Mouse (Mus musculus) CH12.LX (cell line): Measurements from ENCODE around the gene Jph2. TPM values are rescaled to one million over a fixed set of nuclear protein-coding genes. Genes with fewer than 3 reads are reported as not detected.

Experiments used
- DNase-seq: peaks from one replicate; pipeline ENCODE4 v3.0.0-alpha.2; 2013; ENCODE audit errors: extremely low read depth
- H3K27ac ChIP-seq: 2 replicates; pipeline ENCODE4 v1.5.1; 2012; ENCODE audit warnings: low read depth, mild to moderate bottlenecking, control low read depth, moderate library complexity; ENCODE audit not compliant: insufficient read depth
- H3K27me3 ChIP-seq: replicated peaks from 2 replicates; pipeline ENCODE3; 2012; ENCODE audit warnings: inconsistent platforms
- H3K36me3 ChIP-seq, 2 experiments: replicated peaks in 1 of 2; 2 replicates each; pipeline versions ENCODE3 to v1.6.1; 2012; ENCODE audit warnings: inconsistent platforms in 1 of 2, low read length in 1 of 2, mild to moderate bottlenecking in 1 of 2, mixed read lengths in 1 of 2, moderate library complexity in 1 of 2; ENCODE audit not compliant: control insufficient read depth in 1 of 2, insufficient read depth in 1 of 2
- H3K4me1 ChIP-seq, 2 experiments: 2 replicates each; pipeline ENCODE4 v1.6.1; 2012; ENCODE audit warnings: inconsistent platforms in 1 of 2, moderate library complexity in 1 of 2; ENCODE audit not compliant: insufficient read depth in 2 of 2, control insufficient read depth in 1 of 2
- H3K4me2 ChIP-seq: 2 replicates; pipeline ENCODE4 v1.6.1; 2012; ENCODE audit warnings: low read depth, mild to moderate bottlenecking, control low read depth; ENCODE audit not compliant: poor library complexity, insufficient read depth, severe bottlenecking
- H3K4me3 ChIP-seq, 3 experiments: fragments of 150-350 bp in 1 of 3; sonication (generic) in 1 of 3; replicated peaks in 1 of 3; 2 replicates each; pipeline versions ENCODE3 to v1.5.1; 2011 to 2012; ENCODE audit warnings: low read depth in 2 of 3, low read length in 2 of 3, mild to moderate bottlenecking in 2 of 3, moderate library complexity in 2 of 3, control low read depth in 1 of 3, improper control_type of control experiment in 1 of 3, inconsistent platforms in 1 of 3, mixed read lengths in 1 of 3; ENCODE audit not compliant: poor library complexity in 1 of 3
- H3K79me2 ChIP-seq: replicated peaks from 2 replicates; pipeline ENCODE4 v1.6.1; 2012; ENCODE audit warnings: mild to moderate bottlenecking, moderate library complexity; ENCODE audit not compliant: control insufficient read depth, poor library complexity, insufficient read depth, severe bottlenecking; ENCODE audit errors: extremely low read depth
- H3K9ac ChIP-seq: 2 replicates; pipeline ENCODE4 v1.6.1; 2012; ENCODE audit warnings: low read depth, mild to moderate bottlenecking, control low read depth, moderate library complexity; ENCODE audit not compliant: insufficient read depth
- H3K9me3 ChIP-seq: replicated peaks from 2 replicates; pipeline ENCODE3; 2012; ENCODE audit warnings: low read length, inconsistent platforms, mixed read lengths
- CHD1 ChIP-seq: IDR thresholded peaks from 2 replicates; pipeline ENCODE4 v1.6.1; 2012; ENCODE audit warnings: low read depth, low read length, improper control_type of control experiment, inconsistent platforms
- CTCF ChIP-seq, 2 experiments: IDR thresholded peaks in 1 of 2; conservative IDR thresholded peaks in 1 of 2; 2 replicates each; pipeline ENCODE4 v1.5.1; 2011 to 2012; ENCODE audit warnings: low read depth in 2 of 2, low read length in 2 of 2, improper control_type of control experiment in 1 of 2, inconsistent platforms in 1 of 2, mild to moderate bottlenecking in 1 of 2, moderate library complexity in 1 of 2
- E2F4 ChIP-seq: IDR thresholded peaks from 2 replicates; pipeline ENCODE4 v1.6.1; 2011; ENCODE audit warnings: low read depth, low read length, improper control_type of control experiment; ENCODE audit not compliant: insufficient replicate concordance
- ETS1 ChIP-seq: conservative IDR thresholded peaks from 2 replicates; pipeline ENCODE4 v1.6.1; 2012; ENCODE audit warnings: low read depth, mild to moderate bottlenecking, inconsistent platforms, low read length, improper control_type of control experiment, moderate library complexity
- JUN ChIP-seq: IDR thresholded peaks from 2 replicates; pipeline ENCODE4 v1.6.1; 2011; ENCODE audit warnings: low read depth, mild to moderate bottlenecking, low read length, improper control_type of control experiment, moderate library complexity; ENCODE audit not compliant: insufficient read depth
- JUND ChIP-seq: conservative IDR thresholded peaks from 2 replicates; pipeline ENCODE4 v1.6.1; 2011; ENCODE audit warnings: low read depth, low read length, improper control_type of control experiment
- MAX ChIP-seq: IDR thresholded peaks from 2 replicates; pipeline ENCODE4 v1.6.1; 2011; ENCODE audit warnings: low read length, improper control_type of control experiment
- MAZ ChIP-seq: IDR thresholded peaks from 2 replicates; pipeline ENCODE4 v1.6.1; 2012; ENCODE audit warnings: low read depth, mild to moderate bottlenecking, inconsistent platforms, low read length, improper control_type of control experiment, moderate library complexity
- MYC ChIP-seq: IDR thresholded peaks from 2 replicates; pipeline ENCODE4 v1.6.1; 2011; ENCODE audit warnings: low read depth, mild to moderate bottlenecking, improper control_type of control experiment, low read length
- PAX5 ChIP-seq: IDR thresholded peaks from 2 replicates; pipeline ENCODE4 v1.6.1; 2012; ENCODE audit warnings: low read length, inconsistent platforms, mixed read lengths
- POLR2A ChIP-seq: IDR thresholded peaks from 2 replicates; pipeline ENCODE4 v1.6.1; 2011; ENCODE audit warnings: low read depth, mild to moderate bottlenecking, improper control_type of control experiment, low read length
- POLR2AphosphoS2 ChIP-seq: IDR thresholded peaks from 2 replicates; pipeline ENCODE4 v1.6.1; 2011; ENCODE audit warnings: low read depth, low read length, improper control_type of control experiment
- RAD21 ChIP-seq: IDR thresholded peaks from 2 replicates; pipeline ENCODE4 v1.6.1; 2011; ENCODE audit warnings: low read depth, mild to moderate bottlenecking, low read length, improper control_type of control experiment, moderate library complexity
- RCOR1 ChIP-seq: conservative IDR thresholded peaks from 2 replicates; pipeline ENCODE4 v1.6.1; 2012; ENCODE audit warnings: low read depth, mild to moderate bottlenecking, inconsistent platforms, low read length, improper control_type of control experiment
- SMC3 ChIP-seq: IDR thresholded peaks from 2 replicates; pipeline ENCODE4 v1.6.1; 2011; ENCODE audit warnings: low read depth, low read length, improper control_type of control experiment
- TBP ChIP-seq: conservative IDR thresholded peaks from 2 replicates; pipeline ENCODE4 v1.6.1; 2011; ENCODE audit warnings: low read depth, low read length, improper control_type of control experiment
- TCF12 ChIP-seq: IDR thresholded peaks from 2 replicates; pipeline ENCODE4 v1.6.1; 2014; ENCODE audit warnings: low read depth, mild to moderate bottlenecking, inconsistent platforms, low read length, improper control_type of control experiment
- UBTF ChIP-seq: IDR thresholded peaks from 2 replicates; pipeline ENCODE4 v1.6.1; 2012; ENCODE audit warnings: low read depth, mild to moderate bottlenecking, inconsistent platforms, low read length, improper control_type of control experiment, moderate library complexity
- ZKSCAN1 ChIP-seq: IDR thresholded peaks from 2 replicates; pipeline ENCODE4 v1.6.1; 2012; ENCODE audit warnings: low read depth, inconsistent platforms, low read length, improper control_type of control experiment, borderline replicate concordance
- dilution Hi-C: fragments of 300-500 bp; cut with MboI; formaldehyde crosslinking; loops from 2 replicates; pipeline ENCODE4 v1.14.3; 2020; ENCODE audit warnings: low sequenced_read_pairs; ENCODE audit not compliant: extremely low pct_unique_long_range_greater_than_20kb, extremely low pct_ligation_motif_present
- in situ Hi-C: fragments of 300-500 bp; cut with MboI; formaldehyde crosslinking; loops from 3 replicates; pipeline ENCODE4 v1.14.3; 2019; ENCODE audit warnings: low sequenced_read_pairs, low pct_ligation_motif_present, low pct_unique_long_range_greater_than_20kb, mixed read lengths
- polyA plus RNA-seq: library from polyadenylated mRNA; unstranded; fragments of >175 nt; gene quantifications from 2 replicates; pipeline ENCODE4 v1.2.1, GENCODE M21; 2012; ENCODE audit warnings: low read depth; ENCODE audit not compliant: insufficient read length
- total RNA-seq, 2 experiments: library from RNA; depleted of rRNA; stranded (reverse); fragments of 300-350 nt in 1 of 2; fragments of >200 nt in 1 of 2; gene quantifications; 2 replicates each; pipeline ENCODE4 v1.2.3; 2012 to 2014

Jph2 gene
- total and polyA plus RNA-seq, 3 experiments = not detected

DNA sequence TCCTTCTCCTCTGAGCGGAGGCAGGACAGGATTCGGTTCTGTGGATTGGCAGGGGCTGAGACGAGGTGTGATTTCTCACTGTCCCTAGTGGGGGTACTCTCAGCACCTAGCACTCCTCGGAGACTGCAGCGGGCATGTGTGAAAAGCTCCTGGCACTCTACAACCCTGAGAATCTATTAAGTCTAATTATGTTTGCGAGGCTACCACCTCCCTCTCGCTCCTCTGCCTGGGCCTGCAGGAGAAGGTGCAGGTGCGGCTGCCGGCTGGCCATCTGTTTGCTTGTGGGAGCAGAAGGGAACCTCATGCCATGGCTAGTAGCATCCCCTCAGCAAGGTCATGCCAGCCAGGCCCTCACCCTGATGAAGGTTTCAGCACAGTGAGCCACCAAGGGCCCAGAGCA, 94.8 kb downstream of the Jph2 start:
- no peaks in the 10 kb centered on the region for H3K79me2 ChIP-seq
- H3K36me3 ChIP-seq = no peaks in the 10 kb centered on the region
- DNase-seq = no peak
- H3K27me3 ChIP-seq = peaks cover 87% of the 10 kb centered on the region
- TF ChIP-seq MAX = no peak
- TF ChIP-seq RCOR1 = no peak
- no peak for TF ChIP-seq POLR2A
- TF ChIP-seq ZKSCAN1 = no peak
- no peak for TF ChIP-seq CHD1
- no peak for TF ChIP-seq MAZ
- TF ChIP-seq JUN = no peak
- TF ChIP-seq UBTF = no peak
- TF ChIP-seq TCF12 = no peak
- TF ChIP-seq ETS1 = no peak
- no peak overlapping the region for H3K4me2 ChIP-seq
- peaks cover 0 to 5% of the 10 kb centered on the region in 2 experiments; a peak in 1 of 4 replicates for H3K4me1 ChIP-seq
- dilution Hi-C loops = no loop called here
- peaks cover 2% of the 10 kb centered on the region for H3K9me3 ChIP-seq
- H3K4me3 ChIP-seq = no peak overlapping the region
- in situ Hi-C loops = no loop called here
- no peak overlapping the region for H3K27ac ChIP-seq
- H3K9ac ChIP-seq = no peak overlapping the region

DNA sequence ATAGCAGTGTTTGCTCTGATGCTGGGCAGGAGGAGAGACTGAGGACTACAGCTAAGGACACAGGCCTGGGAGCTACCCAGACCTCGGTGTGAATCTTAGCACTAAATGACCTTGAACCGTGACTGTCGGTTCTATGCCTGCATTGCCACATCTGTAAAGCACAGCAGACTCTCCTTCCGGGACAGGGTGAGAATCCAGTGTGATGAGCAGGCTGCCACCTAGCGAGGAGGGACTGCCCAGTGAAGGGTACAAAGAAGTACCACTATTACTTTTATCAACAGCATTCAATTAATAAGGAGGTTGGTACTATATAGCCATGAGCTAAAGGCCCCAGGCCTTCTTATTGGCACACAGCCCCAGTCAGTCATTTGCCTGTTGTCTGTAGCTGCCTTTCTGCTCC, 96.2 kb downstream of the Jph2 start:
- DNase-seq = no peak
- no peak overlapping the region for H3K4me3 ChIP-seq
- peaks cover 5% of the 10 kb centered on the region for H3K9me3 ChIP-seq
- peaks cover 86% of the 10 kb centered on the region for H3K27me3 ChIP-seq
- no peak overlapping the region for H3K9ac ChIP-seq
- no peaks in the 10 kb centered on the region for H3K36me3 ChIP-seq
- no peaks in the 10 kb centered on the region for H3K79me2 ChIP-seq
- H3K27ac ChIP-seq = no peak overlapping the region
- H3K4me1 ChIP-seq = peaks cover 0 to 5% of the 10 kb centered on the region in 2 experiments; a peak in 1 of 4 replicates
- in situ Hi-C loops = no loop called here
- TF ChIP-seq TBP (no peak), RAD21 (peak; percentile 20), JUND (no peak), PAX5 (no peak), SMC3 (peak; percentile 15; the same call in 1 of the 2 replicates), JUN (no peak), MYC (no peak), MAZ (no peak), E2F4 (no peak), CTCF (conservative IDR thresholded peaks at IDR 0.05 in 1 of 2, IDR thresholded peaks at IDR 0.05 in 1 of 2; ENCODE audit: low read depth in 2 of 2, low read length in 2 of 2) (peak in 1 of 2 experiments; percentile 50; a peak in 2 of 4 replicates), POLR2AphosphoS2 (no peak), CHD1 (no peak)
- TF ChIP-seq, all 38 proteins: peak for 3
- dilution Hi-C loops = no loop called here
- no peak overlapping the region for H3K4me2 ChIP-seq
